Mouse (Mus musculus): Measurements from ENCODE around the gene Stat3. TPM values are rescaled to one million over a fixed set of nuclear protein-coding genes. Genes with fewer than 3 reads are reported as not detected.

The Stat3 gene
- total RNA-seq, 2 experiments from 2014 or later: 93.5 to 93.9 TPM

DNA sequence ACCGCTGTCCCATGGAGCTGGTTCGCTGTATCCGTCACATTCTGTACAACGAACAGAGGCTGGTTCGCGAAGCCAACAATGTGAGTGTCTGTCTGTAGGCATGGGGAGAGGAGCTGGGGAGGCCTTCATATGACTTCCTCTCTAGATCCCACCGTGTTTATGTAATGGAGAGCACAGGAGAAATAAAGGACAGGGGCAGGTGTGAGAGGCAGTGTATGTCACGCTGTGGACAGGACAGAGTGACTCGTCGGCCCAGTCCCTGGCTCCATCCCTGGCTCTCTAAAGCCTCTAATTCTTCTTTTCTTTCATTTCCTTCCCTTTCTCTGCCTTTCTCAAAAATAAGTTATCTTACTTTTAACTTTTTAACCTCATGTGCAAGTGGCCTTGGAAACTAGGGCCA, 76.2 kb downstream of the Stat3 start:
- DNase-seq: no peak
- intact Hi-C loops (cut with DNase I): loop anchor here (5.0 kb wide), 2 partner anchors 76 to 146 kb away; no protein-coding TSS in a partner anchor

- intact Hi-C loops (cut with DNase I): loop anchor here (5.0 kb wide), 2 partner anchors 75 to 145 kb away; no protein-coding TSS in a partner anchor
- DNase-seq: no peak
Observed at GRCm38 (mm10) chr11:100861836-100862235, 77.5 kb downstream of the Stat3 start.

GRCm38 (mm10) chr11:100861335-100861734, 78.0 kb downstream of the Stat3 start:
- no peak for DNase-seq
- intact Hi-C loops (cut with DNase I): loop anchor here (5.0 kb wide), 2 partner anchors 74 to 144 kb away; no protein-coding TSS in a partner anchor

GRCm38 (mm10) chr11:100860198-100861048, 78.9 kb downstream of the Stat3 start:
- peak; percentile 82 to 90 for DNase-seq
- intact Hi-C loops (cut with DNase I): loop anchor here (5.0 kb wide), 2 partner anchors 73 to 143 kb away; no protein-coding TSS in a partner anchor

- intact Hi-C loops (cut with DNase I): loop anchor here (5.0 kb wide), 3 partner anchors 47 to 142 kb away; no protein-coding TSS in a partner anchor
- no peak for DNase-seq
Observed at GRCm38 (mm10) chr11:100859579-100860075, 79.7 kb downstream of the Stat3 start.

DNA sequence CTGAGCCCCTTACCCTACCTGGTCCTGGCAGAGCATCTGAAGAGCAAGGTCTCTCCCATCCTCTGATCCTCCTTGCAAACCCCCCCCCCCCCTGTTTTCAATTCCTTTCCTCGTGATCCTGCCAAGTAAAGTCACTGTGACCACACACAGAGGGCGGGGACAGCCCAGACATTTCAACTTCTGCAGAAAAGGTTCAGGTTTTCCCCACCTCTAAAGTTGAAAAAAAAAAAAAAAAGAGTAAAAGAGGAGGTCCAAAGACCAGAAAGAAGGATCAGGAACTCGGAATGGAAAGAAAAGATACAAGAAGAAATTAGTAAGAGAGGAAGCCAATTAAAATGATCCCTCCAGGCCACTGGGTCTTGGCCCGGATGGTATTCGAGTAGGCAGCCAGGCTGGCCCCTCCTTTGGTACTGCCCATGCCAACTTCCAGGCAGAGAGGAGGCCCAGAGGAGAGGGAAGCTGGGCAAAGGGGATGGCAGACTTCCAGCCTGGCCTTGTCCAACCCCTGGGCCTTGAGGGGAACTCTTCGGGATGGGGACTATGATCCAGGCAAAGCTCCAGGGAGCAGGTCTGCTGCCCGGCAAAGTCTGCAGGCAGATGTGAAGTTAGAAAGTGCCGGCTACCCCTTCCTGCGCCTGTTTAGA, 80.3 kb downstream of the Stat3 start, which contains the start of gene Stat5a:
TSS of gene Stat5a (plus strand) at position 417 of the 644 bp plus-strand sequence.
- intact Hi-C loops (cut with DNase I): loop anchor here (5.0 kb wide), 1 partner anchor 47 kb away; no protein-coding TSS in a partner anchor

DNA sequence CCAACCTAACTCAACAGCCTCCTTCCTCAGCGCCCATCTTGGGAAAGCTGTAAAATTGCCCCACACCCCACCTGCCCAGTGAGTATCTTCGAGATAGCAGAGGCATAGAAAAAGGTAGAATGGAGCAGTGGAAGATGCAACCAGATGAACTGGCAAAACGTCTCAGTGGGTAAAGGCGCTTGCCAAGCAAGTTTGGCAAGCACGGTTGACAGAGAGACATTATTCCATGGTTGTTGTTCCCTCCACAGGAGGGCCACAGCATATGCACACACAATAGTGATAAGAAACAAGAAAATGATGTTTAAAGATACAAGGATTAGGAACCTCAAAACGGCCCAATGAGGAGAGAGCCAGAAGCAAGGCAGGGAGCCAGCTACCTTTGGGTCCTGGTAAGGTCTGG, 81.4 kb downstream of the Stat3 start:
- intact Hi-C loops (cut with DNase I): loop anchor here (5.0 kb wide), 1 partner anchor 46 kb away; no protein-coding TSS in a partner anchor
- DNase-seq: no peak

More for the DNA sequence above, 80.3 kb downstream of the Stat3 start, which contains the start of gene Stat5a:
- peak; percentile 73 to 75 for DNase-seq

- intact Hi-C loops (cut with DNase I): loop anchor here (5.0 kb wide), 1 partner anchor 43 kb away; no protein-coding TSS in a partner anchor
- no peak for DNase-seq
Observed at GRCm38 (mm10) chr11:100855178-100855577, 84.2 kb downstream of the Stat3 start.

- intact Hi-C loops (cut with DNase I): no loop called here
- no peak for DNase-seq
Observed at GRCm38 (mm10) chr11:100854268-100854667, 85.1 kb downstream of the Stat3 start.

GRCm38 (mm10) chr11:100853018-100853417, 86.3 kb downstream of the Stat3 start:
- intact Hi-C loops (cut with DNase I): no loop called here
- no peak for DNase-seq

- intact Hi-C loops (cut with DNase I): no loop called here
- no peak for DNase-seq
Observed at GRCm38 (mm10) chr11:100852088-100852487, 87.3 kb downstream of the Stat3 start.

- peak; percentile 76 for DNase-seq
- intact Hi-C loops (cut with DNase I): no loop called here
Observed at GRCm38 (mm10) chr11:100850778-100851528, 88.4 kb downstream of the Stat3 start.

GRCm38 (mm10) chr11:100850038-100850777, 89.1 kb downstream of the Stat3 start, which contains the start of gene Stat5b:
Gene Stat5b (minus strand): TSS chr11:100850724.
- intact Hi-C loops (cut with DNase I): no loop called here
- peak; percentile 79 to 89 for DNase-seq

- DNase-seq: no peak
- intact Hi-C loops (cut with DNase I): no loop called here
Observed at GRCm38 (mm10) chr11:100849456-100850037, 89.8 kb downstream of the Stat3 start.

GRCm38 (mm10) chr11:100848789-100849379, 90.5 kb downstream of the Stat3 start:
- DNase-seq: no peak
- intact Hi-C loops (cut with DNase I): no loop called here

- intact Hi-C loops (cut with DNase I): no loop called here
- no peak for DNase-seq
Observed at GRCm38 (mm10) chr11:100848080-100848479, 91.3 kb downstream of the Stat3 start.

GRCm38 (mm10) chr11:100847572-100847971, 91.8 kb downstream of the Stat3 start:
- DNase-seq: no peak
- intact Hi-C loops (cut with DNase I): no loop called here

- no peak for DNase-seq
- intact Hi-C loops (cut with DNase I): no loop called here
Observed at GRCm38 (mm10) chr11:100845793-100846192, 93.5 kb downstream of the Stat3 start.

GRCm38 (mm10) chr11:100844121-100844520, 95.2 kb downstream of the Stat3 start:
- intact Hi-C loops (cut with DNase I): no loop called here

More at GRCm38 (mm10) chr11:100844121-100844520, 95.2 kb downstream of the Stat3 start:
- no peak for DNase-seq
